Mouse (Mus musculus) urinary bladder, postnatal 14 days (tissue): ENCODE data around the gene Slco4c1.

ENCODE experiments used
- DNase-seq: peaks from one replicate; pipeline ENCODE4 v3.0.0; 2021; ENCODE audit warnings: low spot score

The Slco4c1 gene

DNA sequence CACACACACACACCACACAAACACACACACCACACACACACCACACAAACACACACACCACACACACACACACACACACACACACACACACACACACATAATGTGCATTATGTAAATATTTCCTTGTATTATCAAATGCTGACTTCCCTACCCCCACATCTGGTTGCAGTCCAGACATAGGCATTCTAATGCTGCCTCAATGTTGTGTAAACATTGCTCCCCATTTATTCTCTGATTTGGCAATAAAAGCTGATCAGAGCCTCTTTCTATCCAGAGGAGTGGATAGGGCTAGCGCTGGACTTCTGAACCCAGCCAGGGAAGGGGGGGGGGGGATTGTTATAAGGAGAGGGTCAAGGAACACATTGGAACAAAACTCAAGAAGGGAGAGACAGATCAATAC lies 101.7 kb downstream of the Slco4c1 start:
- DNase-seq: no peak

DNA sequence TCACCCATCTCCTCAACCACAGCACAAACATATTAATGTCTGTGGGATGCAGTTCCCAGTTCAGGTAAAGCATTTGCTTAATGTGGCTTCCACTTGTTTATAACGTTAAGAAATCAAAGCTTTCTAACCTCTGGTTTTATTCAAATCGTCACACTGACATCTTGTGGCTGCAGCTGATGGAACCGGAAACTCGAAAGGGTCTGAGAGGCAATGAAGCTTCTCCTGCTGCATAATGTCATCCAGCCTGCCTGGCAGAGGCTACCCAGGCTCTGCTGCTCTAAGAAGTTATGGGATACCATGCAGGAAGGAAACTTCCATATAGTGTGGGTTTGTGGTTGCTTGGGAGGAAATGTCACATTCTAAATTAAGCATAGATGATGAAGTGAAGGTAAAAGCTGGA lies 103.7 kb downstream of the Slco4c1 start:
- DNase-seq: peak; percentile 2

DNA sequence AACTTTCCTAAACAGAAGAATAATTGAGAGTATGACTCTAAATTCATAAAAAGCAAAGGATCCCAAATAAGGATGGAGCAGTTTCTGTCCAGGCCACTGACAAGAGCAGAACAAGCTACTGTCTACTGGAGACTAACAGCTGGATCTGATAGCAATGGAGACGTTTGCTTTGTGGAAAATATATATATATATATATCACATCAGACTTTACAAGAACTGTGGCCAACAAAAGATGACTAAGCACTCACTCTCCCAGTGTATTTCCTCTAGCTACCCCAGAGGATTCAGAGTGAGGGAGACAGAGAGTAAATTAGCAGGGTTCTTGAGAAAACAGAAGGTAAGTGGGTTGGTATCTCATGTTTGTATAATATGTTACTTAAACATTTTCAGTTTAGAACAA lies 105.4 kb downstream of the Slco4c1 start:
- no peak for DNase-seq
